Mouse (Mus musculus) ovary, adult 18-20 months (tissue): ENCODE data around the gene Pex11g.

Experiments
- DNase-seq: peaks from one replicate; pipeline ENCODE4 v3.0.0; 2022; ENCODE audit warnings: low spot score, mixed read lengths

The Pex11g gene

GRCm38 (mm10) chr8:3480221-3480785 is 12.8 kb upstream of the Pex11g start:
- DNase-seq: no peak

- no peak for DNase-seq
Measured at GRCm38 (mm10) chr8:3475715-3476429, 8.4 kb upstream of the Pex11g start.

GRCm38 (mm10) chr8:3470562-3470961 is 3.1 kb upstream of the Pex11g start, which contains the start of gene Tex45:
TSS of gene Tex45 (plus strand) at chr8:3470862.
- DNase-seq: no peak

- DNase-seq: no peak
Measured at GRCm38 (mm10) chr8:3468838-3469237, 1.4 kb upstream of the Pex11g start.

- DNase-seq: no peak
Measured at GRCm38 (mm10) chr8:3467886-3468545, 536 bp upstream of the Pex11g start.

GRCm38 (mm10) chr8:3464309-3464708 is 3.2 kb downstream of the Pex11g start:
- DNase-seq: no peak

- no peak for DNase-seq
Measured at GRCm38 (mm10) chr8:3463248-3463647, 4.2 kb downstream of the Pex11g start.

- DNase-seq: no peak
Measured at GRCm38 (mm10) chr8:3451992-3452391, 15.5 kb downstream of the Pex11g start.

- DNase-seq: no peak
Measured at GRCm38 (mm10) chr8:3450670-3451069, 16.8 kb downstream of the Pex11g start.

GRCm38 (mm10) chr8:3449226-3449625 is 18.3 kb downstream of the Pex11g start:
- DNase-seq: no peak

- DNase-seq: no peak
Measured at GRCm38 (mm10) chr8:3439510-3439909, 28.0 kb downstream of the Pex11g start.

GRCm38 (mm10) chr8:3436492-3436891 is 31.0 kb downstream of the Pex11g start:
- no peak for DNase-seq

GRCm38 (mm10) chr8:3431113-3431512 is 36.4 kb downstream of the Pex11g start:
- no peak for DNase-seq

- DNase-seq: peak; percentile 21
Measured at GRCm38 (mm10) chr8:3429966-3430365, 37.5 kb downstream of the Pex11g start.

- DNase-seq: no peak
Measured at GRCm38 (mm10) chr8:3428426-3428825, 39.1 kb downstream of the Pex11g start.

- DNase-seq: no peak
Measured at GRCm38 (mm10) chr8:3426211-3426610, 41.3 kb downstream of the Pex11g start.

GRCm38 (mm10) chr8:3425217-3425616 is 42.3 kb downstream of the Pex11g start:
- DNase-seq: no peak

- no peak for DNase-seq
Measured at GRCm38 (mm10) chr8:3421507-3421906, 46.0 kb downstream of the Pex11g start.

GRCm38 (mm10) chr8:3420105-3420706 is 47.3 kb downstream of the Pex11g start:
- DNase-seq: peak; percentile 24

GRCm38 (mm10) chr8:3418101-3418500 is 49.4 kb downstream of the Pex11g start:
- peak; percentile 20 for DNase-seq

- no peak for DNase-seq
Measured at GRCm38 (mm10) chr8:3417455-3417854, 50.0 kb downstream of the Pex11g start.

- no peak for DNase-seq
Measured at GRCm38 (mm10) chr8:3416846-3417245, 50.6 kb downstream of the Pex11g start.

GRCm38 (mm10) chr8:3415661-3416060 is 51.8 kb downstream of the Pex11g start:
- no peak for DNase-seq
